Mouse (Mus musculus) neural tube, embryonic 15.5 days (tissue): ENCODE results near the gene 1110051M20Rik. TPM values are rescaled to one million over a fixed set of nuclear protein-coding genes. Genes with fewer than 3 reads are reported as not detected.
A peak's percentile ranks its signal among the peaks of the same experiment; 100 is the strongest.

Experiments used
- ATAC-seq: fragments of 200-750 bp; cut with Nextera tagmentation; 2 replicates; pipeline ENCODE4 v1.8.0; 2017; ENCODE audit warnings: mild to moderate bottlenecking, moderate TSS enrichment, moderate library complexity; ENCODE audit not compliant: low FRiP score
- H3K27ac ChIP-seq: fragments of 300-500 bp; sonication (generic); replicated peaks from 2 replicates; pipeline ENCODE4 v1.5.1; 2015; ENCODE audit warnings: mild to moderate bottlenecking, inconsistent platforms
- H3K27me3 ChIP-seq: fragments of 300-500 bp; sonication (generic); replicated peaks from 2 replicates; pipeline ENCODE4 v1.6.1; 2015; ENCODE audit warnings: inconsistent platforms
- H3K36me3 ChIP-seq: fragments of 300-500 bp; sonication (generic); 2 replicates; pipeline ENCODE4 v1.6.1; 2015; ENCODE audit warnings: inconsistent platforms
- H3K4me1 ChIP-seq: fragments of 300-500 bp; sonication (generic); 2 replicates; pipeline ENCODE4 v1.6.1; 2015; ENCODE audit warnings: inconsistent platforms
- H3K4me2 ChIP-seq: fragments of 300-500 bp; sonication (generic); 2 replicates; pipeline ENCODE4 v1.6.1; 2015; ENCODE audit warnings: inconsistent platforms, mild to moderate bottlenecking, moderate library complexity
- H3K4me3 ChIP-seq: fragments of 300-500 bp; sonication (generic); replicated peaks from 2 replicates; pipeline ENCODE4 v1.5.1; 2015; ENCODE audit warnings: mild to moderate bottlenecking, inconsistent platforms
- H3K9ac ChIP-seq: fragments of 300-500 bp; sonication (generic); replicated peaks from 2 replicates; pipeline ENCODE4 v1.6.1; 2015; ENCODE audit warnings: mild to moderate bottlenecking, inconsistent platforms
- H3K9me3 ChIP-seq: fragments of 300-500 bp; sonication (generic); replicated peaks from 2 replicates; pipeline ENCODE4 v1.6.1; 2016; ENCODE audit warnings: inconsistent platforms
- WGBS: fragments of 180-500 bp; shearing (Covaris S2); methylation state at CpG from one replicate; pipeline ENCODE4 v1.1.7; 2015; ENCODE audit warnings: mixed read lengths; 5-methylcytosine and 5-hydroxymethylcytosine counted together
- polyA plus RNA-seq: library from polyadenylated mRNA; unstranded; fragments of >200 nt; fragmentation: Nextera tagmentation; extraction: Ambion mirVana; gene quantifications from 2 replicates; pipeline ENCODE4 v1.2.1, GENCODE M21; 2015

1110051M20Rik gene
- polyA plus RNA-seq, 1 experiment from 2014 or later, result 141 TPM

DNA sequence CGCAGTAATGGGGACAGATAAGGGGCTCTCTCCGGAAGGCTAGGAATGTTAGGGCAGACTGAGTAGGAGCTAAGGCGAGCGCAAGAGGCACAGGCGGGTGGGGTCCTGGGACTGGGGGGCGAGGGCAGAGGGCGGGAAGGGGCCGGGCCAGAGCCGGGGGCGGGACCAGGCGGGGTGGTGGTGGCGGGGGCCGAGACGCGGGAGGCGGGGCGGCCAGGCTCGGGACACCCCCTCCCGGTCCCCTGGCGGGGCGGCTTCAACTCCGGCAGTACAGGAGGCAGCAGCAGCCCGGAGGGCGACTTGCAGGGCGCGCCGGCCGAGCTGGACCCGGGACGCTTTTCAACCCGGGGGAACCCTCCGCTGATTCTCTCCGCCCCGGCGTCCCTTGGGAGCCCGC lies 12.8 kb upstream of the 1110051M20Rik start, which contains the start of gene Lrp4:
Gene Lrp4, plus strand, starts transcription at position 253 of the 397 bp plus-strand sequence.
- 0 out of 2 replicates have a peak, but pooled peaks cover 5% of the 10 kb centered on the region for H3K27me3 ChIP-seq
- peak within 1 kb of the TSS; percentile 62 for H3K9ac ChIP-seq
- WGBS, result under 1% methylated on average over 34 of the region's 36 CpGs
- peak within 1 kb of the TSS; percentile 78 for H3K27ac ChIP-seq
- H3K4me2 ChIP-seq, result peak within 1 kb of the TSS; percentile 95
- no peaks in the 10 kb centered on the region for H3K9me3 ChIP-seq
- ATAC-seq, result peak; percentile 43
- peaks cover 31% of the 10 kb centered on the region for H3K4me1 ChIP-seq
- H3K36me3 ChIP-seq, result no peaks in the 10 kb centered on the region
- H3K4me3 ChIP-seq, result peak within 1 kb of the TSS; percentile 58

DNA sequence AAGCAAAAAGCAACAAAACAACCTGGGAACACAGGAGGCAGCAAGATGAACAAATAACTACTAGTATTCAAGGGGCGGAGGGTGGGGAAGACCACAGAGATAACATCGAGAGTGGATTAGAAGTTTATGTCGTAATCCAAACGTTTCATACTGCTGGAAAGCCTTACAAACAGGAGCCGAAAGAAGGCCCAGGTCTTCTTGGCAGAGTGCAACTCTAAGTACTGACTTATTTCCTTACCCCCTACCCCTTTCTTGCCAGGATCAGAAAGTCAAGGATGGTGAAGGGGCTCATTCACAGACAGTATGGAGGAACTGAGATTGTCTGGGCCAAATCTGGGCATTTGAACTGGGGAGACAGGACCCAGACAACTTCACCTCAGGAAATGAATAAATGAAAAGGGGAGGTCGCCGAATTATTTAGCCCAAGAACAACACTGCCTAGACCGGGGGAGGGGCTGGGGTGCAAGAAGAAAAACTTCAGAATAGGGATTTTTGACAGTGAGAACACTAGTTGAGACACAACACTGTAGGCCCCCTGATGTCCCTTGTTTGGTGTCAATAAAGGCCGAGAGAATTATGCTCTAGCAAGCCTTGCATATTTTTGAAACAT lies 12.1 kb upstream of the 1110051M20Rik start:
- 0 out of 2 replicates have a peak, but pooled peaks cover 5% of the 10 kb centered on the region for H3K27me3 ChIP-seq
- ATAC-seq, result no peak
- 0 out of 2 replicates have a peak overlapping the region, but pooled peaks have one; percentile 62 for H3K9ac ChIP-seq
- peaks cover 28% of the 10 kb centered on the region for H3K4me1 ChIP-seq
- no peaks in the 10 kb centered on the region for H3K9me3 ChIP-seq
- 42% methylated on average over 9 of the region's 9 CpGs for WGBS
- H3K36me3 ChIP-seq, result no peaks in the 10 kb centered on the region
- H3K27ac ChIP-seq, result no peak overlapping the region; the same call in 1 of the 2 replicates
- H3K4me3 ChIP-seq, result peak overlapping the region; percentile 58
- peak overlapping the region; percentile 95 for H3K4me2 ChIP-seq

DNA sequence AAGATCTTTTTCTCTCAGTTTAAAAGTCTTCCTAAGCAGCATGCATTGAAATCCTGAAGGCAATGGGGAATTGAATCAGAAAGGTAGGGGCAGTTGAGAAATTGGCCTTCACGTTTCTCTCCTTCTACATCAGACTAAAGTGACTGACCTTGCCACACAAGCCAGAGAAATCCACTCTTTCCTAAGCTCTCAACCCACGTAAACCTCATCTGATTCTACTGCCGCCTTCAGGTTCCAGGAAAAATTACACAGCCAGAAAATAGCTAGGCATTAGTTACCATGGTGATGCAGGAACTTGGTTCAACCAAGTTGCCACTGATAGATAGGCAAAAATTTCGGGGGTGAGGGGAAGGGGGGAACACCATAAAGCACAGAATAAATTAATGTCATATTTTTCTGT lies 11.3 kb upstream of the 1110051M20Rik start:
- Histone ChIP-seq H3K9ac (no peak overlapping the region), H3K27ac (peak overlapping the region; percentile 42; the same call in 1 of the 2 replicates), H3K9me3 (no peaks in the 10 kb centered on the region), H3K4me1 (peaks cover 28% of the 10 kb centered on the region), H3K36me3 (no peaks in the 10 kb centered on the region), H3K27me3 (0 out of 2 replicates have a peak, but pooled peaks cover 5% of the 10 kb centered on the region), H3K4me3 (no peak overlapping the region), H3K4me2 (no peak overlapping the region)
- ATAC-seq, result peak; percentile 34; the same call in 1 of the 2 replicates
- WGBS, result 4% methylated on average over 4 of the region's 4 CpGs

DNA sequence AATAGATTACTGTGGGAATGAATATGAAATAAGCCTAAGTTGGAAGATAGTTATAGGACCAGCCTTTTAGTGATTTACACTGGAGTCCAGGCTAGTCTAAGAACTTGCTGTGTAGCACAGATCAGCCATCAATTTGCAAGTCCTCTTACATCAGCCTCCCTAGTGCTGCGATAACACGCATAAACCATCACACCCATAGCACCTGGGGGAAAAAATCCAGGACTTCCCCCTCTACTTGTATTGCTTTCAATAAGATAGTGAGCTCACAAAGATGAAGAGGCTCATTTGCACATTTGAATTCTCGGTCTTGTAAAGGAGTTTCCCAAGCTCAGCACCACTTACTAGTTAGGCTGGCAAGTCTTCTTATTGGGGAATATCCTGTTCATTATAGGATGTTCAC lies 9.9 kb upstream of the 1110051M20Rik start:
- Histone ChIP-seq H3K4me3 (no peak overlapping the region), H3K27ac (no peak overlapping the region), H3K9me3 (no peaks in the 10 kb centered on the region), H3K4me2 (no peak overlapping the region), H3K9ac (no peak overlapping the region), H3K4me1 (peaks cover 26% of the 10 kb centered on the region), H3K27me3 (no peaks in the 10 kb centered on the region), H3K36me3 (no peaks in the 10 kb centered on the region)
- WGBS, result 89% methylated on average over 3 of the region's 3 CpGs
- no peak for ATAC-seq

GRCm38 (mm10) chr2:91453231-91454075 lies 8.9 kb upstream of the 1110051M20Rik start:
- Histone ChIP-seq H3K9ac (no peak overlapping the region), H3K27me3 (no peaks in the 10 kb centered on the region), H3K36me3 (no peaks in the 10 kb centered on the region), H3K4me2 (no peak overlapping the region), H3K9me3 (no peaks in the 10 kb centered on the region), H3K4me1 (peaks cover 16% of the 10 kb centered on the region), H3K27ac (no peak overlapping the region), H3K4me3 (no peak overlapping the region)
- 80% methylated on average over 9 of the region's 9 CpGs for WGBS
- ATAC-seq, result no peak

- Histone ChIP-seq H3K4me2 (peak overlapping the region; percentile 27; the same call in 1 of the 2 replicates), H3K27ac (no peak overlapping the region), H3K36me3 (no peaks in the 10 kb centered on the region), H3K4me1 (peaks cover 8% of the 10 kb centered on the region), H3K27me3 (no peaks in the 10 kb centered on the region), H3K4me3 (no peak overlapping the region), H3K9me3 (no peaks in the 10 kb centered on the region), H3K9ac (no peak overlapping the region)
- WGBS, result 36% methylated on average over 8 of the region's 8 CpGs
- ATAC-seq, result no peak
Observed at GRCm38 (mm10) chr2:91452658-91453057, 8.2 kb upstream of the 1110051M20Rik start.

- H3K4me3 ChIP-seq, result no peak overlapping the region
- 72% methylated on average over 9 of the region's 9 CpGs for WGBS
- no peak for ATAC-seq
- no peak overlapping the region for H3K9ac ChIP-seq
- no peaks in the 10 kb centered on the region for H3K9me3 ChIP-seq
- no peak overlapping the region for H3K4me2 ChIP-seq
- no peak overlapping the region for H3K27ac ChIP-seq
- no peaks in the 10 kb centered on the region for H3K4me1 ChIP-seq
- H3K36me3 ChIP-seq, result no peaks in the 10 kb centered on the region
- no peaks in the 10 kb centered on the region for H3K27me3 ChIP-seq
Observed at GRCm38 (mm10) chr2:91450316-91450715, 5.8 kb upstream of the 1110051M20Rik start.

GRCm38 (mm10) chr2:91449662-91450061 lies 5.2 kb upstream of the 1110051M20Rik start:
- Histone ChIP-seq H3K36me3 (no peaks in the 10 kb centered on the region), H3K9me3 (no peaks in the 10 kb centered on the region), H3K4me2 (no peak overlapping the region), H3K27ac (no peak overlapping the region), H3K4me3 (no peak overlapping the region), H3K27me3 (no peaks in the 10 kb centered on the region), H3K9ac (no peak overlapping the region), H3K4me1 (no peaks in the 10 kb centered on the region)
- WGBS, result 30% methylated on average over 1 of the region's 1 CpGs
- ATAC-seq, result no peak

DNA sequence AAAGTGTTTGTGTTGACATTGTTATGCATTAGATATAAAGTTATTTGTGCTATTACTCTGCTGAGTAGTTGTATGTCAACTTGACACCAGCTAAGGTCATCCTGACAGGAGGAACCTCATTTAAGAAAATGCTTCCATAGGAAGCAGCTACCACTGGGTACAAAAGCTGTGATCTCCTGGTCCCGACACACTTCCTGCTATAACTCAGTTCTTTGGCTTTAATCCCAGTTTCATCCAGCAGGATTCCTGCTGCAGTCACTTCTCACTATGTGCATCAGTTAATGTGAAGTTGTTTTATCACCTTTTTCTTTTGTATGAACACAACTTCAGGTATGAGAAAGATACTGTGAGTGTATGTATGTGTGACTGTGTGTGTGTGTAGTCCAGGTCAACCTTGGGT lies 2.3 kb downstream of the 1110051M20Rik start:
- H3K9me3 ChIP-seq, result no peaks in the 10 kb centered on the region
- H3K4me3 ChIP-seq, result no peak overlapping the region
- peaks cover 14% of the 10 kb centered on the region for H3K4me1 ChIP-seq
- no peak for ATAC-seq
- no peak overlapping the region for H3K4me2 ChIP-seq
- H3K27me3 ChIP-seq, result no peaks in the 10 kb centered on the region
- no peak overlapping the region for H3K27ac ChIP-seq
- no peak overlapping the region for H3K9ac ChIP-seq
- H3K36me3 ChIP-seq, result no peaks in the 10 kb centered on the region
- 59% methylated on average over 1 of the region's 1 CpGs for WGBS

DNA sequence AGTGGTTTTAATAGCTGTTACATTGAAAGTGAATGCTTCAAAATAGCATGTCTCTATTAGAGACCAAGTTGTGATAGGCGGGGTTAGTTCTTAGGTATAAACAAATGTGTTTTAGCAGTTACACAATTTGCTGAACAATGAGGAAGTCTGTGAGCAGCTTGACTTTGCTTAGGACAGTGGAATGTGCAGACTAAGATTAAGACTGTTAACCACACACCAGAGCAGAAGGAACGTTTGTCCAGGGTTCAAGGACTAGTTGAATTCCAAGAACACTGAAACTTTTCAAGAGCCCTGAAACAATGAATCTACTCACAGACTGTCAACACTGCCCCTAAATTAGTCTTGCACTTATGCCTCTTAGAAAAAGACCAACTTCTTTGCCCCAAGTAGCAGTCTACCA lies 2.8 kb downstream of the 1110051M20Rik start:
- no peaks in the 10 kb centered on the region for H3K36me3 ChIP-seq
- no peaks in the 10 kb centered on the region for H3K9me3 ChIP-seq
- H3K4me3 ChIP-seq, result no peak overlapping the region
- peaks cover 14% of the 10 kb centered on the region for H3K4me1 ChIP-seq
- no peak overlapping the region for H3K27ac ChIP-seq
- H3K4me2 ChIP-seq, result no peak overlapping the region
- no peak for ATAC-seq
- H3K9ac ChIP-seq, result no peak overlapping the region
- H3K27me3 ChIP-seq, result no peaks in the 10 kb centered on the region
- WGBS, result 74% methylated on average over 2 of the region's 2 CpGs

DNA sequence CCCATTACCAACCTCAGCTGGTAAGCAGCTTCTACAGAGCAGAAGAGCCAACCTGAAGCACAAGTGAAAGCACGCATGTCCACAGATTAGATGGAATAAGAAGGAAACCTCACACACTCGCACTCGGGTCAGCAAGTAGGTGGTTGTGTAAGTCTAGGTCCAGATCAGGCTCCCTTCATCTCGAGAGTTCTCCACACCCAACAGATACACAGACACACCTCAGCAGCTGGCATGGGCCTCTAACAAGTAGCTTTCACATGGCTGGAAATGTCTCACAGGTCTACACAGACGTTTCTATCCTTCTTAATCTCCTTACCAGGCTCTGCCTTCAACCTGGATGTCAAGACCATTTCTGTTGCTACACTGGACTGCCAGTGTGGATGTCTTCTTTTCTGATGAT lies 3.8 kb downstream of the 1110051M20Rik start:
- H3K36me3 ChIP-seq, result no peaks in the 10 kb centered on the region
- 87% methylated on average over 5 of the region's 5 CpGs for WGBS

GRCm38 (mm10) chr2:91439876-91440275 lies 4.6 kb downstream of the 1110051M20Rik start:
- H3K4me1 ChIP-seq, result peaks cover 14% of the 10 kb centered on the region
- H3K27ac ChIP-seq, result no peak overlapping the region
- no peak overlapping the region for H3K4me3 ChIP-seq
- H3K4me2 ChIP-seq, result no peak overlapping the region
- H3K9me3 ChIP-seq, result no peaks in the 10 kb centered on the region
- 57% methylated on average over 1 of the region's 1 CpGs for WGBS
- H3K36me3 ChIP-seq, result no peaks in the 10 kb centered on the region
- no peaks in the 10 kb centered on the region for H3K27me3 ChIP-seq
- ATAC-seq, result no peak
- no peak overlapping the region for H3K9ac ChIP-seq

More for the DNA sequence above, 3.8 kb downstream of the 1110051M20Rik start:
- ATAC-seq, result no peak
- Histone ChIP-seq H3K27me3 (no peaks in the 10 kb centered on the region), H3K4me2 (no peak overlapping the region), H3K4me1 (peaks cover 14% of the 10 kb centered on the region), H3K9me3 (no peaks in the 10 kb centered on the region), H3K4me3 (no peak overlapping the region), H3K9ac (no peak overlapping the region), H3K27ac (no peak overlapping the region)
